Mouse (Mus musculus): Measurements from ENCODE around the gene 1700017N19Rik.
"Not testable (repeated sequence)": the region's sequence is repeated elsewhere in the genome, so short reads cannot be mapped to it uniquely, and the experiment has no call there.

1700017N19Rik gene

GRCm38 (mm10) chr10:100590323-100590722 is at the start of gene 1700017N19Rik, which contains the start of gene 4930430F08Rik:
Gene 1700017N19Rik (plus strand): TSS chr10:100590484.
Gene 4930430F08Rik (minus strand): TSS chr10:100590423.
- DNase-seq (ENCODE audit: low spot score in 2 of 2): no peak

DNA sequence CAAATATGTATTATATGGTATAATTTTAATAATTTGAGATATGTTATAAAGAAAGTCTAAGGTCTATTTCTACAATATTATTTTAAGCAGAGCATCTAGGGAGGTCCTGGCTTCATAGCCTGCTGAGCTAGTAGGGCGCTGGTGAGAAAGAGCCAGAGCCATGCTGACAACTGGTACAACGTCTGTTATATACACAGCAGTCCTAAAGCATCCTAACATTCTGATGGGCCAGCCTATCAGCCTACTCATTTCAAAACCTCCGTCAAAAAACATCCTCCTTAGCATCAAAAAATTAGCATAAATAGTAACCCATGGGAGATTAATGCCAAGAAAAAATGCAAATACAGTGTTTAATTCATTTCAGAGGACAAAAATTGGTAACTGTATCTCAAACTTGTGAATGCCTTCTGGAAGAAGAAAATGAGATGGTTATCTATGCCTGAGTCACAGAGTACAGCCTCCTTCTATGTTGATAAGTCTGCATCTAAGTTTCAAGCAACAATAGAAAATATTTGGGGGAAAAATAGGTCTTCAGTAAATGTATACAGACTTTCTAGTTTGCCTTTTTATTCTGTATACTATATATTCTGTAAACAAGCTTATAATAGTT is 33.6 kb upstream of the 1700017N19Rik start:
- DNase-seq (ENCODE audit: low spot score in 2 of 2): no peak

DNA sequence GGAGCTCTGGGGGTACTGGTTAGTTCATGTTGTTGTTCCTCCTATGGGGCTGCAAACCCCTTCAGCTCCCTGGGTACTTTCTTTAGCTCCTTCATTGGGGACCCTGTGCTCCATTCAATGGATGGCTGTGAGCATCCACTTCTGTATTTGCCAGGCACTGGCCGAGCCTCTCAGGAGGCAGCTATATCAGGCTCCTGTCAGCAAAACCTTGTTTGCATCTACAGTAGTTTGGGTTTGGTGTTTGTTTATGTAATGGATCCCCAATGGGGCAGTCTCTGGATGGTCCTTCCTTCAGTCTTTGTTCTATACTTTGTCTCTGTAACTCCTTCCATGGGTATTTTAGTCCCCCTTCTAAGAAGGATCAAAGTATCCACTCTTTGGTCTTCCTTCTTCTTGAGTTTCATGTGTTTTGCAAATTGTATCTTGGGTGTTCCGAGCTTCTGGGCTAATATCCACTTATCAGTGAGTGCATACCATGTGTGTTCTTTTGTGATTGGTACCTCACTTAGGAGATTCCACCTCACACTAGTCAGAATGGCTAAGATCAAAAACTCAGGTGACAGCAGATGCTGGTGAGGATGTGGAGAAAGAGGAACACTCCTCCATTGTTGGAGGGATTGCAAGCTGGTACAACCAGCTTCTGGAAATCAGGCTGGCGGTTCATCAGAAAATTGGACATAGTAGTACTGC is 29.9 kb upstream of the 1700017N19Rik start:
- DNase-seq (ENCODE audit: low spot score in 2 of 2): not testable (repeated sequence)

DNA sequence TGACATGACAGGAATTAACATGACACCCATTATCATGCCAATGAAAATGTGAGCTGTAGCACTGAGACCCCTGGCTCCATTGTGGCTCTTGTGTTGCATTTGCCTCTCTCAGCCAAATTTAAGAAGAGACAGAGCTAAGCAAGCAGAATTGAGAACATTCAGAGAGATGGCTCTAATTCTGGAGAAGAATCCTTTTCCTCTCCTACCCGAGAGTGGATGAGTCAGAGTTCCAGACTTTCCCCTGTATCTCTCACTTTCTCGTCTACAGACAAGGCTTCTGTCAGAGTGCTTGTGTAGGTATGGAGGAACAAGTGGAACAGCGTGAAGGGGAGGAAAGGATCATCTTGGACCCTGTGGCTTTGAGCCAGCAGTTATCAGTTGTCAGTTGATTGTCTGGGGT is 26.2 kb upstream of the 1700017N19Rik start:
- no peak for DNase-seq (ENCODE audit: low spot score in 2 of 2)

DNA sequence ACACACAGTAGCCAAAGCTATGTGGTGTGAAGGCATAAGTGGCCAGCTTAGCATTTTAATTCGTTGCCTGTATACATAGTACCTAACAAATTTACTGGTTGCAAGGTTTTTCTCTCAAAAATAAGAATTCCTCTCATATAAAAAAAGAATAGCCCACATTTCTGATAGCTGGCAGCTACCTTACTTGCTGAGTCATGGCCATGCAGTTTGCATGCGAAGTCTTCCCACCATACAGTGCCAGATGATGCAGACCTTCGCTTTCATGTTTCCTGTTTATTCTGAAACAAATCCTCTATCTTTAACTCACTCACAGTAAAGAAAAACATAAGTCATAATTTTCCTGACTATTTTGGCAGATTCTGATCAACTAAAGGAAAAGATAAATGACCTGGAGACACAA is 18.6 kb upstream of the 1700017N19Rik start:
- no peak for DNase-seq (ENCODE audit: low spot score in 2 of 2)

DNA sequence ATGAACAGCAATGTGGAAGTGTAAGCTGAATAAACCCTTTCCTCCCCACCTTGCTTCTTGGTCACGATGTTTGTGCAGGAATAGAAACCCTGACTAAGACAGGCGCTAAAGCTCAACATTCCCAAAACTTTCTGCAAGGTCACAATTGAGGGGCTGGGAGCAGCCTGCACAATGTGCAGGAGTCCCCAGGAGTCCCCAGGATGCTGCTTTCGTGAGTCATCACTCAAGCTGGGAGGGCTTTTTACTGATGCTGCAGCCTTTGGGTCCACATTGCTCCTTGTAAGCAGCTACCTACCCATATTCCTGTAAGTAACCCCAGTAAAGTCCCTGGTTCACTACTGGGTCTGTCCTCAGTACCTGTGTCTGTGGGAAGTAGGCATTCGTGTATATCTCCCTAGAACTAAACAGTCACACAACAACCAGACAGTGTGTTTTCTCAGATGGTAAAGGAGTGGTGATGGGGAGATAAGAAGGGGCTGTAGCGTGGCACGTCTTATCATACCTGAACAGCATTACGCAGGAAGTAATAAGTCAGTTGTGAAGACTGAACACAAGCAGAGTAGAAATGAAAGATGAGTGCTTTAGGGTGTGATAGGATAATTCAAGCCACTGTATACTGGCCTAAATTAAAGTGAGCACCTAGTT is 15.7 kb upstream of the 1700017N19Rik start:
- DNase-seq (ENCODE audit: low spot score in 2 of 2): no peak

- no peak for DNase-seq (ENCODE audit: low spot score in 2 of 2)
These were observed 15.0 kb upstream of the 1700017N19Rik start for GRCm38 (mm10) chr10:100575294-100575693.

- no peak for DNase-seq (ENCODE audit: low spot score in 2 of 2)
These were observed 6.1 kb upstream of the 1700017N19Rik start for GRCm38 (mm10) chr10:100584178-100584577.

DNA sequence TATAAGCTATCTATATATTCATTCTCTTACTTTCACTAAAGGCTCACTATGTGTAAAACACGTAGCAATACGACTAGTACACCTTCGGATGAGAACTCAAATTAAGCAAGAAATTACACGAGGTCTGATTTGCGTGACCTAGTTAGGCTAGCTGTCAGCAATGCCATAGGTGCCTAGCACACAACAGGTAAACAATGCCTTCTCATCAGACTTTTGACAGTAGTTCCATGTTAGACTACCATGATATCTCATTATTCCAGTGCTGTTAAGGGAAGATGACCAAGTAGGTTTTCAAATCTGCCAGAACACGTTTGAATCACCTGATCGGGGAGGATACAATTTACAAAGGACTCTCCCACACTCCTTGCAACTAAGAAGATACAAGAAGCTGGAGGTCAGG is 1.8 kb upstream of the 1700017N19Rik start:
- DNase-seq (ENCODE audit: low spot score in 2 of 2): no peak

DNA sequence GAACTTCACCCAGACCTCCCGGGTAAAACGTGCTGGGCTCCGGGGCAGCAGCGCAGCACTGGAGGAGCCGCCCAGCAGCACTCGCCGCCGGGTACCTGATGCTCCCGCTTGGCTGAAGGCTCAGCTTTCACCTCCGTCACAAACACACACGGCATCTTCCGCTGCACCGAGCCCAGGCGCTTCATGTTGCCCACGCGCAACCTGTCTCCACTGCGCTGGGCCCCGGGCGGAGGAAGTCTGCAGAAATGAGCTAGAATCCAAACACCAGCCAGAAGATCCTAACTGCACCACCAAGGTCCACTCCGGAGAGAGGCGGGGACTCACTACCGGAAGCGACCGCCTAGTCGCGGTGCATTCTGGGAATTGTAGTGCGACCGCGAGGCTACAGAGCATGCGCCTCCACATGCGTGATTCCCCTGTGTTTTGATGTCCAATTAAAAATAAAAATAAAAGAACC is 1.3 kb upstream of the 1700017N19Rik start:
- DNase-seq (ENCODE audit: low spot score in 2 of 2): peak; percentile 79 to 86

GRCm38 (mm10) chr10:100598339-100598738 is 8.1 kb downstream of the 1700017N19Rik start:
- no peak for DNase-seq (ENCODE audit: low spot score in 2 of 2)

DNA sequence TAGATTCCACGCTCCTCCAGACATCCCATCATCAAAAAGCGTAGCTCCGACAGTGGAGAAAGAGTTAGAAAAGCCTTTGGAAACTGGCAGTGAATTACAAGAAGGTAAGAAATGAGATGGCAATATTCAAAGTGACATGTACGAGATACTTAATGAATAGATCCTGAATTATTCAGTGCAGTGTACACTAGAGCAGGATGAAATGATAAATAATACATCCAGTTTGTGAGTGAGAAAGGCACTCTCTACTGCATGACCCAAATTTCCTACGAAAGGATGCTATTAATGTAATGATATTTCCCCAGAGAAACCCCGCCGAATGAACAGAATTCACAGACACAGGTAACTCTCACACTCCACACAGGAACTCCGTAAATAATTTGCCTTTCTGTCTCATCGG is 13.2 kb downstream of the 1700017N19Rik start:
- DNase-seq (ENCODE audit: low spot score in 2 of 2): no peak

GRCm38 (mm10) chr10:100604254-100604653 is 14.0 kb downstream of the 1700017N19Rik start:
- no peak for DNase-seq (ENCODE audit: low spot score in 2 of 2)

GRCm38 (mm10) chr10:100617233-100617903 is 27.1 kb downstream of the 1700017N19Rik start:
- DNase-seq (ENCODE audit: low spot score in 2 of 2): peak in 1 of 2 experiments; percentile 5

GRCm38 (mm10) chr10:100619474-100619873 is 29.2 kb downstream of the 1700017N19Rik start:
- DNase-seq (ENCODE audit: low spot score in 2 of 2): no peak

GRCm38 (mm10) chr10:100620040-100620439 is 29.8 kb downstream of the 1700017N19Rik start:
- DNase-seq (ENCODE audit: low spot score in 2 of 2): no peak

GRCm38 (mm10) chr10:100622494-100622893 is 32.2 kb downstream of the 1700017N19Rik start:
- no peak for DNase-seq (ENCODE audit: low spot score in 2 of 2)

GRCm38 (mm10) chr10:100629762-100630438 is 39.6 kb downstream of the 1700017N19Rik start:
- DNase-seq (ENCODE audit: low spot score in 2 of 2): peak; percentile 22 to 48

DNA sequence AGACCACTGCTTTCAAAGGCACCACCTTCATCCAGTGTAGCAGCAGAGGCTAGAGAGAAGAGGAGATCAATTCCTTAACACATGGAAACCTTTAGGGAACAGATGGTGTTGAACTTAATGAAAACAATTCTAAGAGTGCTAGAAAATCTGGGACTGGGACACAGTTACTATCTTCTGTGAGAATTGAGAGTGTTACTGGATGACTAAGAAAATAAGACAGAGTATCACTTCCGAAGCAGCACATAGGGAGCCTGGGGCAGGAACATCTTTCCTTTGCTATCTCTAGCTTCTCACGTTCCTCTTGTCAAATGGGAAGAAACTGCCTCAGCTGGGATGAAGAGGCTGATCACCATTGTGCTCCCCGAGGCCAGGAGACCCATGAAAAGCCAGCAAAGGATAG is 52.6 kb downstream of the 1700017N19Rik start:
- DNase-seq (ENCODE audit: low spot score in 2 of 2): no peak

DNA sequence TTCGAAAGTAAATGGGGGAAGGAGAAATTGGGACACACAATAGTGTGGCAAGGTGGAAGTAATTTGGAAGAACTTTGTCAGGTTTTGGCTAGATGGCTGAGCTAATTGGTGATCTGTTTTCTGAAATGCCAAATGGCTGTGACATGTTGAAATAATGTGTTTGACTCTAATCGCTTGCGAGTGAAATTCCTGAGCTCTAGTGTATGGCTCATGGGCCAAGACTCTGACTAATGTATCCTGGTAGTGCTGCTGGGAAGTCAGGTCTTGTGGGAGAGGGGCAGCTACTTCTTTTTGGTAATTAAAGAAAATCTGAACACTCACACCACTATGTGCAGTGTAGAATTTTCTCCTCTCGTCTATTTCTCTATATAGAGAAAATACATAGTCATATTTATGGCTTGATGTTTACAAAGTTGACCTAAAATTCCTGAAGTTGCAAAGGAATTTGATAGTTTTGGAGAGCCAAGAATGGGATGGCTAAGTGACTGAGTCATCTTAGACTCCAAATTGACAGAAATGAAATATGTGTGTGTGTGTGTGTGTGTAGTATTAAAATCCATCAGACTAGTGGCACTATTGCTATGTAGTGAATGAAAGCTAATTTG is 55.1 kb downstream of the 1700017N19Rik start:
- DNase-seq (ENCODE audit: low spot score in 2 of 2): no peak

DNA sequence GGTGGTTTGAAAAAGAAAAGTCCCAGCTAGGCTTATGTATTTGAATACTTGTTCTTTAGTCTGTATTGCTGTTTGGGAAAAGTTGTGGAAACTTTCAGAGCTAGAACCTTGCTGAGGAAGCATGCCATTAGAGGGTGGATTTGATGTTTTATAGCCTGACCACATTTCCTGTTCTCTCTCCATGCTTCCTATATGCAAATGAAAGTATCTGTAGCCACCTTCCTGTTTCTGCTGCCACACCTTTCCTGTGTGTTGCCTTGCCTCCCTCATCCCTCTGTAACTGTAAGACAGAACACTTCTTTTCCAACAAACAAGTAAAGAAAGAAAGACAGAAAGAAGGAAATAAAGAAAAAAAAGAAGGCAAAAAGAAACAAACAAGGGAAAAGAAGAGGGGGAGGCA is 63.9 kb downstream of the 1700017N19Rik start:
- no peak for DNase-seq (ENCODE audit: low spot score in 2 of 2)
